Mouse (Mus musculus) megakaryocyte-erythroid progenitor cell, adult 5-6 weeks (primary cell): ENCODE measurements around the gene Ctrl. TPM values are rescaled to one million over a fixed set of nuclear protein-coding genes. Genes with fewer than 3 reads are reported as not detected.

ENCODE experiments used
- ATAC-seq: replicated peaks from 2 replicates; pipeline ENCODE4 v1.8.0; 2016; ENCODE audit warnings: mild to moderate bottlenecking, inconsistent platforms; ENCODE audit not compliant: severe bottlenecking, poor library complexity, low FRiP score, low TSS enrichment
- total RNA-seq, 2 experiments: library from RNA; stranded (forward) in 1 of 2; stranded (reverse) in 1 of 2; fragments of 200-1000, 215-1000 nt in 1 of 2; fragments of >200 nt in 1 of 2; fragmentation: Nextera tagmentation in 1 of 2; gene quantifications; 2 replicates each; pipeline ENCODE4 v1.2.3; 2014 to 2017

Ctrl gene
- total RNA-seq, 2 experiments from 2014 or later = 1.6 TPM; not detected in 1

GRCm38 (mm10) chr8:105889756-105890465 is 43.8 kb downstream of the Ctrl start:
- ATAC-seq = no peak

Other genes with a start within 250 kb of the Ctrl start
- gene Carmil2, start 247.6 kb downstream of the Ctrl start, total RNA-seq (2014; fragmentation: Nextera tagmentation) = 5.7 and 7.1 TPM in 2 replicates
- gene Carmil2, start 247.6 kb downstream of the Ctrl start, total RNA-seq (2017) = 1.1 and 2.7 TPM in 2 replicates
- 60.3 and 83.6 TPM in 2 replicates for gene Acd, start 232.8 kb downstream of the Ctrl start, total RNA-seq (2014; fragmentation: Nextera tagmentation)
- gene Acd, start 232.8 kb downstream of the Ctrl start, total RNA-seq (2017) = 20.6 and 46.8 TPM in 2 replicates
- 9.1 and 16.5 TPM in 2 replicates for gene Pard6a, start 232.7 kb downstream of the Ctrl start, total RNA-seq (2014; fragmentation: Nextera tagmentation)
- gene Pard6a, start 232.7 kb downstream of the Ctrl start, total RNA-seq (2017) = 2.6 and 13.0 TPM in 2 replicates
- not detected in 2 replicates for gene 4933405L10Rik, start 226.2 kb downstream of the Ctrl start, total RNA-seq (2014; fragmentation: Nextera tagmentation)
- not detected in 2 replicates for gene 4933405L10Rik, start 226.2 kb downstream of the Ctrl start, total RNA-seq (2017)
- 15.8 and 25.4 TPM in 2 replicates for gene Enkd1, start 225.7 kb downstream of the Ctrl start, total RNA-seq (2014; fragmentation: Nextera tagmentation)
- gene Enkd1, start 225.7 kb downstream of the Ctrl start, total RNA-seq (2017) = 7.4 and 9.9 TPM in 2 replicates
- gene Gfod2, start 175.2 kb downstream of the Ctrl start, total RNA-seq (2014; fragmentation: Nextera tagmentation) = 2.3 and 2.7 TPM in 2 replicates
- gene Gfod2, start 175.2 kb downstream of the Ctrl start, total RNA-seq (2017) = 3.1 and 9.8 TPM in 2 replicates
- 34.9 and 36.4 TPM in 2 replicates for gene Ranbp10, start 106.5 kb downstream of the Ctrl start, total RNA-seq (2014; fragmentation: Nextera tagmentation)
- 8.3 and 16.0 TPM in 2 replicates for gene Ranbp10, start 106.5 kb downstream of the Ctrl start, total RNA-seq (2017)
- not detected in 2 replicates for gene Tsnaxip1, start 106.1 kb downstream of the Ctrl start, total RNA-seq (2014; fragmentation: Nextera tagmentation)
- gene Tsnaxip1, start 106.1 kb downstream of the Ctrl start, total RNA-seq (2017) = not detected in 2 replicates
- 32.0 and 47.6 TPM in 2 replicates for gene Cenpt, start 80.6 kb downstream of the Ctrl start, total RNA-seq (2014; fragmentation: Nextera tagmentation)
- gene Cenpt, start 80.6 kb downstream of the Ctrl start, total RNA-seq (2017) = 14.2 and 20.0 TPM in 2 replicates
- gene Thap11, start 78.7 kb downstream of the Ctrl start, total RNA-seq (2014; fragmentation: Nextera tagmentation) = 24.4 and 27.1 TPM in 2 replicates
- 18.5 and 33.4 TPM in 2 replicates for gene Thap11, start 78.7 kb downstream of the Ctrl start, total RNA-seq (2017)
- gene Nutf2, start 73.3 kb downstream of the Ctrl start, total RNA-seq (2014; fragmentation: Nextera tagmentation) = 174 and 237 TPM in 2 replicates
- gene Nutf2, start 73.3 kb downstream of the Ctrl start, total RNA-seq (2017) = 29.3 and 101 TPM in 2 replicates
- gene Edc4, start 53.0 kb downstream of the Ctrl start, total RNA-seq (2014; fragmentation: Nextera tagmentation) = 45.9 and 46.3 TPM in 2 replicates
- gene Edc4, start 53.0 kb downstream of the Ctrl start, total RNA-seq (2017) = 25.9 and 38.4 TPM in 2 replicates
- gene Nrn1l, start 40.3 kb downstream of the Ctrl start, total RNA-seq (2014; fragmentation: Nextera tagmentation) = 2.0 and 3.3 TPM in 2 replicates
- not detected in 2 replicates for gene Nrn1l, start 40.3 kb downstream of the Ctrl start, total RNA-seq (2017)
- 16.8 and 17.5 TPM in 2 replicates for gene Pskh1, start 33.4 kb downstream of the Ctrl start, total RNA-seq (2014; fragmentation: Nextera tagmentation)
- gene Pskh1, start 33.4 kb downstream of the Ctrl start, total RNA-seq (2017) = 15.4 and 17.3 TPM in 2 replicates
- 93.9 and 150 TPM in 2 replicates for gene Psmb10, start 4.6 kb upstream of the Ctrl start, total RNA-seq (2014; fragmentation: Nextera tagmentation)
- gene Psmb10, start 4.6 kb upstream of the Ctrl start, total RNA-seq (2017) = 29.5 and 38.9 TPM in 2 replicates
- 3.7 and 4.6 TPM in 2 replicates for gene Lcat, start 9.5 kb upstream of the Ctrl start, total RNA-seq (2014; fragmentation: Nextera tagmentation)
- gene Lcat, start 9.5 kb upstream of the Ctrl start, total RNA-seq (2017) = 1.5 TPM in 1 of 2 replicates, not detected in the other
- 11.4 and 14.2 TPM in 2 replicates for gene Slc12a4, start 32.2 kb upstream of the Ctrl start, total RNA-seq (2014; fragmentation: Nextera tagmentation)
- 4.7 and 10.5 TPM in 2 replicates for gene Slc12a4, start 32.2 kb upstream of the Ctrl start, total RNA-seq (2017)
- not detected in 2 replicates for gene Dpep3, start 45.6 kb upstream of the Ctrl start, total RNA-seq (2014; fragmentation: Nextera tagmentation)
- not detected in 2 replicates for gene Dpep3, start 45.6 kb upstream of the Ctrl start, total RNA-seq (2017)
- 23.0 and 28.9 TPM in 2 replicates for gene Dus2, start 57.5 kb upstream of the Ctrl start, total RNA-seq (2014; fragmentation: Nextera tagmentation)
- gene Dus2, start 57.5 kb upstream of the Ctrl start, total RNA-seq (2017) = 13.8 and 22.5 TPM in 2 replicates
- not detected in 2 replicates for gene Dpep2nb, start 72.1 kb upstream of the Ctrl start, total RNA-seq (2014; fragmentation: Nextera tagmentation)
- not detected in 2 replicates for gene Dpep2nb, start 72.1 kb upstream of the Ctrl start, total RNA-seq (2017)
- 11.6 and 18.3 TPM in 2 replicates for gene Ddx28, start 78.0 kb upstream of the Ctrl start, total RNA-seq (2014; fragmentation: Nextera tagmentation)
- 11.8 and 14.4 TPM in 2 replicates for gene Ddx28, start 78.0 kb upstream of the Ctrl start, total RNA-seq (2017)
- gene Nfatc3, start 125.0 kb upstream of the Ctrl start, total RNA-seq (2014; fragmentation: Nextera tagmentation) = 102 and 103 TPM in 2 replicates
- gene Nfatc3, start 125.0 kb upstream of the Ctrl start, total RNA-seq (2017) = 35.0 and 35.3 TPM in 2 replicates
- 0.68 and 1.4 TPM in 2 replicates for gene Esrp2, start 203.1 kb upstream of the Ctrl start, total RNA-seq (2014; fragmentation: Nextera tagmentation)
- gene Esrp2, start 203.1 kb upstream of the Ctrl start, total RNA-seq (2017) = not detected in 2 replicates
- 2.7 and 3.2 TPM in 2 replicates for gene Pla2g15, start 216.5 kb upstream of the Ctrl start, total RNA-seq (2014; fragmentation: Nextera tagmentation)
- gene Pla2g15, start 216.5 kb upstream of the Ctrl start, total RNA-seq (2017) = 0.84 and 3.2 TPM in 2 replicates
- gene Slc7a6, start 235.0 kb upstream of the Ctrl start, total RNA-seq (2014; fragmentation: Nextera tagmentation) = 2.6 and 4.2 TPM in 2 replicates
- gene Slc7a6, start 235.0 kb upstream of the Ctrl start, total RNA-seq (2017) = 5.1 and 6.7 TPM in 2 replicates